Mouse (Mus musculus): ENCODE results near the gene BC051142. TPM values are rescaled to one million over a fixed set of nuclear protein-coding genes. Genes with fewer than 3 reads are reported as not detected.

BC051142 gene
- polyA plus RNA-seq, 1 experiment from 2014 or later: 0.61 TPM

DNA sequence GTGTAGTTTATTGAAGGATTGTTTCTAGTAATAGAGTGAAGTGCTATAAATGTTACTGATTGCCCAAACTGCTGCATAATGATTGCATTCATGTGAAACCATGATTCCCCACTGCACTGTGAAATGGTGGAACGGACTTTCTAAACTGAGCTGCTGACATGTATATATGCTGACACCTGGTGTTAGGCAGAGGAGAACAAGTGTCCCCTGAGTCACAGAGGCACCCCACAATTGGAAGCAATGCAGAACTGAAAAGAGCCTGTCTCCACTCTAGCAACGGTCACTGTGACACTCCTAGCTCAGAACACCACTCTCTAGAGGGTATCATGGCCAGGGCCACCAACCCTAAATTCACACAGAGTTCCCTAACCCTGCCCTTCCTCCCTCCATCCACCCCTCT is 19.9 kb upstream of the BC051142 start:
- Histone ChIP-seq H3K36me3 (no peaks in the 10 kb centered on the region), H3K9ac (no peak overlapping the region), H3K27me3 (no peaks in the 10 kb centered on the region), H3K4me3 (no peak overlapping the region), H3K4me1 (no peaks in the 10 kb centered on the region), H3K9me3 (no peaks in the 10 kb centered on the region), H3K27ac (no peak overlapping the region), H3K4me2 (no peak overlapping the region)
- WGBS: 78% methylated on average over 2 of the region's 2 CpGs
- ATAC-seq (ENCODE audit: insufficient number of reproducible peaks, low FRiP score, low TSS enrichment, low read depth): no peak

DNA sequence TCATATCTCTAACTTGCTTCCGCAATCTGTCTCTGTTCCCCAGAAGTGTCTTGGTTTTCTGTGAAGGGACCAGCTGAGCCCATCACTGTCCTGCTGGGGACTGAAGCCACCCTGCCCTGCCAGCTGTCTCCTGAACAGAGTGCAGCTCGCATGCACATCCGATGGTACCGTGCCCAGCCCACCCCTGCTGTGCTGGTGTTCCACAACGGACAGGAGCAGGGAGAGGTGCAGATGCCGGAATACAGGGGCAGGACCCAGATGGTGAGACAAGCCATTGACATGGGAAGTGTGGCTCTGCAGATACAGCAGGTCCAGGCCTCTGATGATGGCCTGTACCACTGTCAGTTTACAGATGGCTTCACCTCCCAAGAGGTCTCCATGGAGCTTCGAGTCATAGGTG is 19.2 kb upstream of the BC051142 start:
- H3K27me3 ChIP-seq: no peaks in the 10 kb centered on the region
- ATAC-seq (ENCODE audit: insufficient number of reproducible peaks, low FRiP score, low TSS enrichment, low read depth): no peak
- no peak overlapping the region for H3K9ac ChIP-seq
- no peaks in the 10 kb centered on the region for H3K36me3 ChIP-seq
- WGBS: 79% methylated on average over 7 of the region's 7 CpGs
- no peaks in the 10 kb centered on the region for H3K4me1 ChIP-seq
- no peak overlapping the region for H3K27ac ChIP-seq
- H3K4me2 ChIP-seq: no peak overlapping the region
- no peaks in the 10 kb centered on the region for H3K9me3 ChIP-seq
- no peak overlapping the region for H3K4me3 ChIP-seq

DNA sequence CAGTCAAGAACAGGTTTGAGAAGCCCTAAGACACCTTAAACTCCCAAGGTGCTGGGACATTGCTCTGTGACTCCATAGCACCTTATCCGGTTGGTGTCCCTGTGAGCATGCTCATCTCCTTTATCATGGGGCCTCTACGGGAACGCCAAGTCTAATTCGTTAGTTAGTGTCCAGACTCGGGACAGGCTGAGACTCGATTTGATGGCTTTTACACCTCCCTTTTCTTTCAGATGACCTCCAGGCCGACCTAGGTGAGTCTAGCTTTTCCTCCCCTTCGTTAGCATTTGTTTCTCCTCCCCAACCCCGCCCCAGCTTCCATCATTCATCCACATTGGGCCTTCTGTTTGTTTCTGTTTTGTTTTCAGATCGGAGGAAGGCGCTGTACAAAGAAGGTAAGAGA is 16.7 kb upstream of the BC051142 start:
- no peak for ATAC-seq (ENCODE audit: insufficient number of reproducible peaks, low FRiP score, low TSS enrichment, low read depth)
- no peaks in the 10 kb centered on the region for H3K9me3 ChIP-seq
- WGBS: 70% methylated on average over 11 of the region's 11 CpGs
- H3K36me3 ChIP-seq: no peaks in the 10 kb centered on the region
- no peak overlapping the region for H3K4me2 ChIP-seq
- H3K4me3 ChIP-seq: no peak overlapping the region
- H3K27ac ChIP-seq: no peak overlapping the region
- H3K27me3 ChIP-seq: no peaks in the 10 kb centered on the region
- no peak overlapping the region for H3K9ac ChIP-seq
- no peaks in the 10 kb centered on the region for H3K4me1 ChIP-seq

DNA sequence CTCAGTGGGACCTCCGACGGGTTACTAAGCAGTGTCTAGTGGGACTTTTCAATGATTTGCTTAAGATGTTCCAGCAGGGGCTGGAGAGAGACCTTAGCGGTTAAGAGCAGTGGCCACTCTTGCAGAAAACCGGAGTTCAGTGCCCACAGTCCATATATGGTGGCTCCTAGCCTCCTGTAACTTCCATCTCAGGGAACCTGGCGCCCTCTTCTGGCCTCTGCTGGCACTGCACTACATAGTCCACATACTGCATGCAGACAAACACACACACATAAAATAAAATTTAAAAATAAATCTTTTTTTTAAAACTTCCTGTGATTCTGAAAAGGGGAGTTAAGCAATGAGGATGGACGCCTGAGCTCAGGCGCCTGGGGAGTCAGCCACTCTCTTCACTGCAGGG is 15.4 kb upstream of the BC051142 start:
- 78% methylated on average over 7 of the region's 7 CpGs for WGBS
- no peak overlapping the region for H3K4me2 ChIP-seq
- H3K4me1 ChIP-seq: no peaks in the 10 kb centered on the region
- no peaks in the 10 kb centered on the region for H3K36me3 ChIP-seq
- H3K4me3 ChIP-seq: no peak overlapping the region
- ATAC-seq (ENCODE audit: insufficient number of reproducible peaks, low FRiP score, low TSS enrichment, low read depth): no peak
- no peaks in the 10 kb centered on the region for H3K9me3 ChIP-seq
- H3K9ac ChIP-seq: no peak overlapping the region
- H3K27ac ChIP-seq: no peak overlapping the region
- no peaks in the 10 kb centered on the region for H3K27me3 ChIP-seq

DNA sequence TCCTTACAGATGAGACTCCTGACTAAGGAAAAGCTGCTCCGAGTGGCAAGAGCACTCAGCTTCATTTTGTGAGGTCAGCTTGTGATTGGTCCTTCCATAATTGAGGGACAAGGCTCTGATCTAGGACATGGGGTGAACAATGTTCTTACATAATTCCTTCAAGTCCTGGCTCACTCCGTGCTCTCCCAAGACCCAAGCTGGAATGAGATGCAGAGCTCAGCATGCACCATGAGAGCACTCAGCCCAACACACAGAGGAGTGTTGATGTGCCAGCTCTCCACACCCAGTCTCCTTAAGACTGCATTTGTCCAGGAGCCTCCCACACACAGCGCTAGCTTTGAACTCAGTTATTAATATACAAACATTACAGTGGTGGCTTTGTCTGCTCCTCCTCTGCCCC is 13.9 kb upstream of the BC051142 start:
- ATAC-seq (ENCODE audit: insufficient number of reproducible peaks, low FRiP score, low TSS enrichment, low read depth): no peak
- Histone ChIP-seq H3K4me2 (no peak overlapping the region), H3K4me1 (no peaks in the 10 kb centered on the region), H3K4me3 (no peak overlapping the region), H3K27ac (no peak overlapping the region), H3K9me3 (no peaks in the 10 kb centered on the region), H3K27me3 (no peaks in the 10 kb centered on the region), H3K9ac (no peak overlapping the region), H3K36me3 (no peaks in the 10 kb centered on the region)
- 74% methylated on average over 3 of the region's 3 CpGs for WGBS

DNA sequence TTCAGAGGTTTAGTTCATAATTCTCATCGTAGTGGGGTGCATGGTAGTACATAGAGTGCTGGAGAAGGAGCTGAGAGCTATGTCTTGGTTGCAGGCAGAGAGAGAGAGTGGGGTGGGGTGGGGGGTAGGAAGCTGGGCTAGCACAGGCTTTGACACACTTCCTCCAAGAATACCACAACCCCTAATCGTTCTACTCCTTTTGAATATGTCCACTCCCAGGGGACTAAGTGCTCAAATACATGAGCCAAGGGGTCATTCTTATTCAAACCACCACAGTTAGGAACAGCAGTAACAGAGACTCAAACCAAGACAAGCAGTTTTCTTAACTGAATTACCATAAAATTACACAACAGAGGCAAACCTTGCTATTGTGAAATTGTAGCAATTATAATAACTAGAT is 12.0 kb upstream of the BC051142 start:
- no peak for ATAC-seq (ENCODE audit: insufficient number of reproducible peaks, low FRiP score, low TSS enrichment, low read depth)
- Histone ChIP-seq H3K9ac (no peak overlapping the region), H3K4me2 (no peak overlapping the region), H3K4me1 (no peaks in the 10 kb centered on the region), H3K27ac (no peak overlapping the region), H3K9me3 (no peaks in the 10 kb centered on the region), H3K27me3 (peaks cover 2% of the 10 kb centered on the region; the same call in 1 of the 2 replicates), H3K36me3 (no peaks in the 10 kb centered on the region), H3K4me3 (no peak overlapping the region)
- 77% methylated on average over 2 of the region's 2 CpGs for WGBS

DNA sequence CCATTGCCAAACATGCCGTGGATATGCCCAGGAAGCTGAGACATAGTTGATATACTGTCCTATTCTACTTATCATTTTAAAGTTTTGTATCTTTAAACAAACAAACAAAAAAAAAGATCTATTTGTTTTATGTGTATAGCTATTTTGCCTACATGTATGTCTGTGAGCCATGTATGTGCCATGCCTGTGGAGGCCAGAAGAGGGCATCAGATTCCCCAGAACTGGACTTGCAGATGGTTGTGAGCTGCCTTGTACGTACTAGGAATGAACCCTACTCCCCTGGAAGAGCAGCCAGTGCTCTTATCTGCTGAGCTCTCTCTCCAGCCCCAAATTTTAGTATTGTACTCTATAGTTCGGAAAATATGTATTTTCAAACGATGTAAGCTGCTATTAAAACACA is 10.1 kb upstream of the BC051142 start:
- Histone ChIP-seq H3K27me3 (peaks cover 7% of the 10 kb centered on the region; the same call in 1 of the 2 replicates), H3K4me3 (no peak overlapping the region), H3K9ac (no peak overlapping the region), H3K4me1 (peaks cover 7% of the 10 kb centered on the region), H3K4me2 (no peak overlapping the region), H3K27ac (no peak overlapping the region), H3K9me3 (no peaks in the 10 kb centered on the region), H3K36me3 (no peaks in the 10 kb centered on the region)
- no peak for ATAC-seq (ENCODE audit: insufficient number of reproducible peaks, low FRiP score, low TSS enrichment, low read depth)
- WGBS: 35% methylated on average over 4 of the region's 4 CpGs

DNA sequence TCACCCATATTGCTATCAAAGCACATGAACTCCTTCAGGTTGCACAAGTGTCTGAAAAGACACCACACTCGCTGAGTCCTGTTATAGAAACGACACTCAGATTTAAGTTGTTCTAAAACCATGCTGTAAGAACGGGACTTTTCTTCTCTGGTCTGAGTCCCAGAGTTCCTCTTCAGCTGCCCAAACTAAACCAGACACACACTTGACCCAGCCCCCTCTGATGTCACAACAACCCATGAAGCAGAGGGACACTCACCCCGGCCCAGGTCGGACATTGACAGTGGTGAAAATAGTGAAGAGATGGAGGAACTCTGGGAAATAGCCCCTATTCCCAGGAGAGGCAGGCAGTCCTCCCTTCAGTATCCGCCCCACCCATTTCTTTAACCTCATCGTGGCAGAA is 7.1 kb upstream of the BC051142 start:
- Histone ChIP-seq H3K9ac (no peak overlapping the region), H3K27me3 (peaks cover 7% of the 10 kb centered on the region; the same call in 1 of the 2 replicates), H3K4me3 (no peak overlapping the region), H3K9me3 (no peaks in the 10 kb centered on the region), H3K4me1 (peaks cover 7% of the 10 kb centered on the region), H3K27ac (no peak overlapping the region), H3K36me3 (no peaks in the 10 kb centered on the region), H3K4me2 (no peak overlapping the region)
- 68% methylated on average over 7 of the region's 7 CpGs for WGBS
- ATAC-seq (ENCODE audit: insufficient number of reproducible peaks, low FRiP score, low TSS enrichment, low read depth): no peak

DNA sequence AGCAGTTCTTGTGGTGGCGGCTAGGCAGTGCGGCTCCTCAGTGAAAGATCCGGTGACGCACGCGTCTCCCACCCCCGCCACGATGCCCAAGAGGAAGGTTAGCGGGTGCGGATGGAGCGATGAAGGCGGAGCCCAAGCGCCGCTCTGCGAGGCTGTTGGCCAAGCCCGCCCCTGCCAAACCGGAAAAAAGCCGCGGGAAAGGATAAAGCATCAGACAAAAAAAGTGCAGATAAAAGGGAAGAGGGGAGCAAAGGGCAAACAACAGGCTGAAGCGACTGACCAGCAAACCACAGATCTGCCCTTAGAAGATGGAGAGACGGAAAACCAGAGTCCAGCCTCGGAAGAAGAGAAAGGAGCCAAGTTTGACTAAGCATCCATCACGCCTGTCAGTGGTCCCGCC is 6.3 kb upstream of the BC051142 start:
- H3K36me3 ChIP-seq: no peaks in the 10 kb centered on the region
- peak overlapping the region; percentile 62 for H3K4me2 ChIP-seq
- peaks cover 7% of the 10 kb centered on the region for H3K4me1 ChIP-seq
- H3K4me3 ChIP-seq: peak overlapping the region; percentile 39
- peaks cover 7% of the 10 kb centered on the region; the same call in 1 of the 2 replicates for H3K27me3 ChIP-seq
- H3K27ac ChIP-seq: no peak overlapping the region
- no peak for ATAC-seq (ENCODE audit: insufficient number of reproducible peaks, low FRiP score, low TSS enrichment, low read depth)
- no peak overlapping the region for H3K9ac ChIP-seq
- no peaks in the 10 kb centered on the region for H3K9me3 ChIP-seq
- 3% methylated on average over 24 of the region's 24 CpGs for WGBS

DNA sequence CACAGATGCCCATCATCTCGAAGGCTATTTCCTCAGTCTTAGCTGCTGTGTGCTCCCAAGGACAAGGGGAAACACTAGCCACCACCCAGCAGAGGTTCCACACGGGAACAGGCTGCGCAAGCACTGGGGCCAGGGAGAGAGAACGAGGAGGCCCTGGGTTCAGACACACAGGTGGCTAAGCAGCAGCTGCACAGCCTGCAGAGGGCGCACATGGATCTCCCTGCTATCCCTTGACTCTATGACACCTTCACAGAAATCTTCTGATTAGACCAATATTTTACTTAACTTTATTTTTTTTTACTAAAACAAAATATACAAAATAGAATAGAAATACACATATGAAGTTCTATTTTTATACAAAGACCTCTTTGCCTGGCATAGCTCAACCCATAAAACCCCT is 1.3 kb upstream of the BC051142 start:
- WGBS: 61% methylated on average over 5 of the region's 5 CpGs
- ATAC-seq (ENCODE audit: insufficient number of reproducible peaks, low FRiP score, low TSS enrichment, low read depth): no peak

DNA sequence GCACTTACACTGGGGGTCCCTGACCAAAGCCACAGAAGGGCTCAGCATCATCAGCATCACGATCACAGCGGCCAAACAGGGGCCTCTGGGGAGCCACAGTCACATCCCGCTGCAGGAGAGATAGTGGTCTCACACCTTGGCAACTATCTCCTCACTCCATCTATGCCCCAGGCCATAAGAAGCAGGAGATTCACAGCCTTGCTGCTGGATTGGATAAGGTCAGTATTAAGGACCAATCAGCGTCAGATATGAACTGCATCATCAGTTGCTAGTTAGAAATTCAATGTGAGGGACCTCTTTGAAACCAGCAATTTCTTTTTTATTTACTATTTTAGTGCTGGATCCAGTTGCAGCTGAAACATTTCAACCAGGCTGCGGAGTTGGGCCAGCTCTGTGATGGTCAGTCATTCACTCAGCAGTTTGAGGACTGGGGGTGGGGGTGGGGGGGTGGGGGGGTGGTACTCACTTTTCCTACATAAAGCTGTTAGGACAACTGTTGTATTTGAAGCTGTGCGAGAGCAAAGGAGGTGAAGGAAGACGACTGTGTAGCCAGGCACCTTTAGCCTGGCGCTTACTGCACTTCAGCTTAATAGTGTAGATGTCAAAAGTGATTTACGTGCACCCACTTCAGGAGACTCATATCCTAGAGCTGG is 436 bp upstream of the BC051142 start:
- H3K4me3 ChIP-seq: peak overlapping the region; percentile 58
- no peaks in the 10 kb centered on the region for H3K4me1 ChIP-seq
- no peaks in the 10 kb centered on the region for H3K27me3 ChIP-seq
- peak overlapping the region; percentile 77 for H3K4me2 ChIP-seq
- H3K36me3 ChIP-seq: no peaks in the 10 kb centered on the region
- peak; percentile 64 for ATAC-seq (ENCODE audit: insufficient number of reproducible peaks, low FRiP score, low TSS enrichment, low read depth)
- 10% methylated on average over 9 of the region's 9 CpGs for WGBS
- no peaks in the 10 kb centered on the region for H3K9me3 ChIP-seq
- H3K27ac ChIP-seq: peak overlapping the region; percentile 84; the same call in 1 of the 2 replicates
- peak overlapping the region; percentile 40; the same call in 1 of the 2 replicates for H3K9ac ChIP-seq

More for the DNA sequence above, 1.3 kb upstream of the BC051142 start:
- Histone ChIP-seq H3K4me1 (peaks cover under 1% of the 10 kb centered on the region), H3K27ac (no peak overlapping the region), H3K9me3 (no peaks in the 10 kb centered on the region), H3K36me3 (no peaks in the 10 kb centered on the region), H3K27me3 (no peaks in the 10 kb centered on the region), H3K9ac (no peak overlapping the region), H3K4me3 (no peak overlapping the region), H3K4me2 (no peak overlapping the region)

DNA sequence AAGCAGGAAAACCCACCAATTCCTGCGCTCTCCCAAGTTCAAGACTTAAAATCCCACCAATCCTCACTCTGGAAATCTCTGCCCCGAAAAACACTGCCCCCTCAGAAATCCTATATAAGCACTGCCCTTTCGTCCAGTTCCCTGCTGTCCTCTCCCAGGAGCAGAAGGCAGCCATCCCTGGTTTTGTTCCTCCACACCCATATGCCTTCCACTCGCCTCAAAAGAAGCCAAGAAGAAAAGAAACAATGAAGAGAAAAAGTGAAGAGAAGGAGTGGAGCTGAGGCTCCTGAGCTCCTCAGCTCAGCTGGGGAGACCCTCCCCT is 735 bp downstream of the BC051142 start:
- no peak overlapping the region for H3K9ac ChIP-seq
- 51% methylated on average over 4 of the region's 4 CpGs for WGBS
- no peak for ATAC-seq (ENCODE audit: insufficient number of reproducible peaks, low FRiP score, low TSS enrichment, low read depth)

DNA sequence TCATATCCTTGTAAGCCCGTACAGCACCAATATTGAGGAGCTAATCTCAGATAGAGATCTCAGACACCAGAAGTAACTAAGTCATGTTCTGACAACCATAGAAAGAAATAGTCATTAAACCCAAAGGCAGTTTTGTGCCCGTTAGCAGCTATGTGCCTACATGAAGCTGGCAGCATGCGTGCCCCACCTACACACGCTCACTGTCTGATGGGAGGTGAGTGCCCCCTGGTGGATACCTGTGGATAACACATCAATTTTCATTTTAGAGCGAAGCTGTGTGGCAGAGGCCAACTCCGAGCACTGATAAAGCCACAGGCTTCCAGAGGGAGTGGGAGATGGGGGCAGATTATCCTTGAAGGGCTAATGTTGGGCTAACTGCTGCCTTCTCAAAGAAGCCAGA is 12.5 kb downstream of the BC051142 start:
- Histone ChIP-seq H3K9ac (no peak overlapping the region), H3K4me2 (no peak overlapping the region), H3K27ac (no peak overlapping the region), H3K4me1 (no peaks in the 10 kb centered on the region), H3K4me3 (no peak overlapping the region), H3K27me3 (0 out of 2 replicates have a peak, but pooled peaks cover 12% of the 10 kb centered on the region), H3K9me3 (no peaks in the 10 kb centered on the region), H3K36me3 (no peaks in the 10 kb centered on the region)
- ATAC-seq (ENCODE audit: insufficient number of reproducible peaks, low FRiP score, low TSS enrichment, low read depth): no peak
- 19% methylated on average over 6 of the region's 6 CpGs for WGBS

More for the DNA sequence above, 735 bp downstream of the BC051142 start:
- no peaks in the 10 kb centered on the region for H3K4me1 ChIP-seq
- no peak overlapping the region for H3K27ac ChIP-seq
- no peaks in the 10 kb centered on the region for H3K9me3 ChIP-seq
- H3K4me3 ChIP-seq: peak overlapping the region; percentile 58
- H3K36me3 ChIP-seq: no peaks in the 10 kb centered on the region
- H3K4me2 ChIP-seq: peak overlapping the region; percentile 77
- H3K27me3 ChIP-seq: no peaks in the 10 kb centered on the region
